Mouse (Mus musculus) liver, embryonic 14.5 days (tissue): ENCODE measurements around the gene Nkain1. TPM values are rescaled to one million over a fixed set of nuclear protein-coding genes. Genes with fewer than 3 reads are reported as not detected.

Experiments used
- ATAC-seq: fragments of 200-750 bp; cut with Nextera tagmentation; 2 replicates; pipeline ENCODE4 v1.8.0; 2017; ENCODE audit warnings: moderate number of reproducible peaks, mild to moderate bottlenecking, moderate library complexity; ENCODE audit not compliant: insufficient read depth
- DNase-seq, 3 experiments: peaks; one replicate each; pipeline ENCODE4 v3.0.0-alpha.2; 2012 to 2013; ENCODE audit warnings: low read depth in 3 of 3, low spot score in 3 of 3
- H3K27ac ChIP-seq: fragments of 300-500 bp; sonication (generic); 2 replicates; pipeline ENCODE4 v1.5.1; 2014; ENCODE audit warnings: moderate library complexity, mild to moderate bottlenecking, control low read depth, inconsistent platforms
- H3K27me3 ChIP-seq: fragments of 300-500 bp; sonication (generic); 2 replicates; pipeline ENCODE4 v1.6.1; 2014; ENCODE audit warnings: mild to moderate bottlenecking, low read length, moderate library complexity; ENCODE audit not compliant: control insufficient read depth, insufficient read depth
- H3K36me3 ChIP-seq: fragments of 300-500 bp; sonication (generic); replicated peaks from 2 replicates; pipeline ENCODE4 v1.6.1; 2014; ENCODE audit warnings: low read depth; ENCODE audit not compliant: control insufficient read depth, insufficient read depth
- H3K4me1 ChIP-seq, 2 experiments: fragments of 200-500 bp in 1 of 2; fragments of 300-500 bp in 1 of 2; sonication (generic) in 1 of 2; replicated peaks; 2 replicates each; pipeline ENCODE4 v1.6.1; 2012 to 2014; ENCODE audit warnings: antibody characterized with exemption in 1 of 2, inconsistent platforms in 1 of 2, low read length in 1 of 2; ENCODE audit not compliant: control insufficient read depth in 2 of 2, insufficient read depth in 2 of 2
- H3K4me2 ChIP-seq: fragments of 300-500 bp; sonication (generic); 2 replicates; pipeline ENCODE4 v1.6.1; 2014; ENCODE audit warnings: low read depth, mild to moderate bottlenecking, control low read depth, moderate library complexity
- H3K4me3 ChIP-seq, 2 experiments: fragments of 200-500 bp in 1 of 2; fragments of 300-500 bp in 1 of 2; sonication (generic) in 1 of 2; 2 replicates each; pipeline ENCODE4 v1.5.1; 2012 to 2014; ENCODE audit warnings: low read depth in 2 of 2, low read length in 2 of 2, mild to moderate bottlenecking in 2 of 2, control low read depth in 1 of 2, inconsistent platforms in 1 of 2, moderate library complexity in 1 of 2; ENCODE audit not compliant: insufficient read depth in 1 of 2
- H3K9ac ChIP-seq: fragments of 300-500 bp; sonication (generic); replicated peaks from 2 replicates; pipeline ENCODE4 v1.6.1; 2014; ENCODE audit warnings: mild to moderate bottlenecking, control low read depth, moderate library complexity
- H3K9me3 ChIP-seq: fragments of 300-500 bp; sonication (generic); 2 replicates; pipeline ENCODE4 v1.6.1; 2016; ENCODE audit warnings: low read length, mixed read lengths; ENCODE audit not compliant: control insufficient read depth
- CTCF ChIP-seq: IDR thresholded peaks from 2 replicates; pipeline ENCODE4 v1.5.1; 2016; ENCODE audit warnings: antibody characterized with exemption, low read depth, control low read depth
- EP300 ChIP-seq: IDR thresholded peaks from 2 replicates; pipeline ENCODE4 v1.6.1; 2016; ENCODE audit warnings: antibody characterized with exemption, low read depth
- WGBS: fragments of 180-500 bp; shearing (Covaris S2); extraction: QIAGEN DNeasy Blood & Tissue Kit; methylation state at CpG from one replicate; pipeline ENCODE4 v1.1.7; 2014; ENCODE audit not compliant: insufficient replicate concordance; 5-methylcytosine and 5-hydroxymethylcytosine counted together
- polyA plus RNA-seq, 2 experiments: library from polyadenylated mRNA; depleted of rRNA in 1 of 2; stranded (reverse) in 1 of 2; unstranded in 1 of 2; fragments of >200 nt; fragmentation: Nextera tagmentation in 1 of 2; extraction: Ambion mirVana in 1 of 2; gene quantifications; 2 replicates each; pipeline versions ENCODE4 v1.2.1 to v1.2.3; 2012 to 2014

Gene Nkain1
- polyA plus RNA-seq, 2 experiments = 0.39 TPM; not detected in 1

GRCm38 (mm10) chr4:130532347-130532746 lies 41.6 kb downstream of the Nkain1 start:
- H3K27ac ChIP-seq = no peak overlapping the region
- no peak overlapping the region for H3K4me3 ChIP-seq
- no peak overlapping the region for H3K9ac ChIP-seq
- H3K27me3 ChIP-seq = no peaks in the 10 kb centered on the region
- TF ChIP-seq EP300 (no peak), CTCF (no peak)
- H3K36me3 ChIP-seq = no peaks in the 10 kb centered on the region
- DNase-seq (no peak), ATAC-seq (no peak)
- 51% methylated on average over 6 of the region's 6 CpGs for WGBS
- H3K9me3 ChIP-seq = no peaks in the 10 kb centered on the region
- H3K4me1 ChIP-seq = no peaks in the 10 kb centered on the region; a peak in 1 of 4 replicates
- H3K4me2 ChIP-seq = no peak overlapping the region

GRCm38 (mm10) chr4:130531645-130532280 lies 42.2 kb downstream of the Nkain1 start:
- H3K4me2 ChIP-seq = peak overlapping the region; percentile 42
- 11% methylated on average over 28 of the region's 28 CpGs for WGBS
- no peaks in the 10 kb centered on the region for H3K27me3 ChIP-seq
- H3K27ac ChIP-seq = no peak overlapping the region
- H3K9ac ChIP-seq = no peak overlapping the region
- no peaks in the 10 kb centered on the region for H3K9me3 ChIP-seq
- no peak overlapping the region for H3K4me3 ChIP-seq
- DNase-seq (peak in 1 of 3 experiments; percentile 14), ATAC-seq (0 out of 2 replicates have a peak, but pooled peaks have one; percentile 26)
- TF ChIP-seq CTCF (peak; percentile 94), EP300 (no peak)
- H3K36me3 ChIP-seq = no peaks in the 10 kb centered on the region
- H3K4me1 ChIP-seq = no peaks in the 10 kb centered on the region; a peak in 1 of 4 replicates

GRCm38 (mm10) chr4:130527804-130528203 lies 46.2 kb downstream of the Nkain1 start:
- Histone ChIP-seq H3K4me2 (no peak overlapping the region), H3K27ac (no peak overlapping the region), H3K27me3 (no peaks in the 10 kb centered on the region), H3K9me3 (no peaks in the 10 kb centered on the region), H3K9ac (no peak overlapping the region), H3K4me1 (no peaks in the 10 kb centered on the region; a peak in 1 of 4 replicates), H3K4me3 (no peak overlapping the region), H3K36me3 (no peaks in the 10 kb centered on the region)
- DNase-seq (no peak), ATAC-seq (no peak)
- 53% methylated on average over 1 of the region's 1 CpGs for WGBS
- TF ChIP-seq CTCF (no peak), EP300 (no peak)

DNA sequence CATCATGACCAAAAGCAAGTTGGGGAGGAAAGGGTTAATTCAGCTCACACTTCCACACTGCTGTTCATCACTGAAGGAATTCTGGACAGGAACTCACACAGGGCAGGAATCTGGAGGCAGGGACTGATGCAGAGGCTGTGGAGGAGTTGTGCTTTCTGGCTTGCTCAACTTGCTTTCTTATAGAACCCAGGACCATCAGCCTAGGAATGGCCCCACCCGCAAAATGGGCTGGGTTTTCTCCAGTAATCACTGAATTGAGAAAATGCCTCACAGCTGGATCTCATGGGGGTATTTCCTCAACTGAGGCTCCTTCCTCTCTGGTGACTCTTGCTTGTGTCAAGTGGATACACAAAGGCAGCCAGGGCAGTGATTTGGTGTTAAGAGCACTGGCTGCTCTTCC lies 48.9 kb downstream of the Nkain1 start:
- H3K9me3 ChIP-seq = no peaks in the 10 kb centered on the region
- no peak overlapping the region for H3K4me3 ChIP-seq
- DNase-seq = no peak
- WGBS = 40% methylated on average over 1 of the region's 1 CpGs
- H3K9ac ChIP-seq = no peak overlapping the region
- no peak overlapping the region for H3K4me2 ChIP-seq
- H3K27me3 ChIP-seq = peaks cover 2% of the 10 kb centered on the region
- ATAC-seq = no peak
- peaks cover 4 to 9% of the 10 kb centered on the region in 2 experiments for H3K4me1 ChIP-seq
- H3K36me3 ChIP-seq = no peaks in the 10 kb centered on the region
- no peak overlapping the region for H3K27ac ChIP-seq
- no peak for TF ChIP-seq CTCF
- TF ChIP-seq EP300 = no peak

- Histone ChIP-seq H3K27ac (no peak overlapping the region), H3K27me3 (peaks cover 2% of the 10 kb centered on the region), H3K9ac (no peak overlapping the region), H3K4me1 (peaks cover 7 to 10% of the 10 kb centered on the region in 2 experiments), H3K36me3 (no peaks in the 10 kb centered on the region), H3K4me2 (no peak overlapping the region), H3K4me3 (no peak overlapping the region), H3K9me3 (no peaks in the 10 kb centered on the region)
- TF ChIP-seq CTCF = no peak
- TF ChIP-seq EP300 = no peak
- ATAC-seq (no peak), DNase-seq (no peak)
- WGBS = 85% methylated on average over 6 of the region's 6 CpGs
Measured at GRCm38 (mm10) chr4:130521466-130521865, 52.5 kb downstream of the Nkain1 start.
